Mouse (Mus musculus) brain, embryonic 14.5 days (tissue): ENCODE results near the gene Pip4k2a. TPM values are rescaled to one million over a fixed set of nuclear protein-coding genes. Genes with fewer than 3 reads are reported as not detected.

Experiments
- DNase-seq: peaks from one replicate; pipeline ENCODE4 v3.0.0-alpha.2; 2011; ENCODE audit warnings: low read depth
- CTCF ChIP-seq: fragments of 200-500 bp; IDR thresholded peaks from 2 replicates; pipeline ENCODE4 v1.5.1; 2012; ENCODE audit warnings: inconsistent platforms, mild to moderate bottlenecking, moderate library complexity, borderline replicate concordance; ENCODE audit not compliant: insufficient read depth, insufficient read length; ENCODE audit errors: extremely low read depth
- POLR2A ChIP-seq: fragments of 200-500 bp; IDR thresholded peaks from 2 replicates; pipeline ENCODE4 v1.6.1; 2012; ENCODE audit warnings: mild to moderate bottlenecking, inconsistent platforms, borderline replicate concordance; ENCODE audit not compliant: poor library complexity, insufficient read depth, insufficient read length, severe bottlenecking; ENCODE audit errors: extremely low read depth
- polyA plus RNA-seq: library from polyadenylated mRNA; depleted of rRNA; stranded (reverse); fragments of >200 nt; gene quantifications from 2 replicates; pipeline ENCODE4 v1.2.3, GENCODE M21; 2012

Gene Pip4k2a
- polyA plus RNA-seq, 1 experiment: 17.9 TPM

DNA sequence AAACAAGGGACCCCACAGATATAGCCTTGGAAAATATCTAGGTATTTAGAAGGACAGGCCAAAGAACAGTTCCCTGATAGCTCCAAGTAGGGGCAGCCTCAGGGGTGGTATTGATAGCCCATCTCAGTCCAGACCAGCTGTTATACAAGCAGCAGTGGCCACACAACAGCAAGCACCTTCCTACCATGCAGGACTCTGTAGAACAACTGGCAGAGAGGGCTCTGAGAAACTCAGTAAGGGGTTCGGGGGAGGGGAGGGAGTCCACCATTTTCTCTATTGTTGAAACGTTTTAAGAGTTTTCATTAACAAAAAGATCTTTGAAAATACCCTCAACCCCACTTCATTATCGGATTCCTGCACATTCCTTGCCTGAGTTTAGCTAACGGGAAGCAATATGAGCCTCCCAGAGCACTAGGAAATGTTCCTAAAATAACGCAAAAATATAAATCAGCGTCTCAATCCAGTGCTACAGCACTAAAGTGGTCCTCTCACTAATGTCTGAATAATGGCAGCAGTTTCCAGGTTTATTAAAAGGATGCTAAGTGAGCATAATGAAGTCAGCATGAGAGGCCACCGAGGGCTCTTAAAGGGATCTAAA is 37.5 kb downstream of the Pip4k2a start:
- no peak for TF ChIP-seq POLR2A
- no peak for TF ChIP-seq CTCF
- no peak for DNase-seq

DNA sequence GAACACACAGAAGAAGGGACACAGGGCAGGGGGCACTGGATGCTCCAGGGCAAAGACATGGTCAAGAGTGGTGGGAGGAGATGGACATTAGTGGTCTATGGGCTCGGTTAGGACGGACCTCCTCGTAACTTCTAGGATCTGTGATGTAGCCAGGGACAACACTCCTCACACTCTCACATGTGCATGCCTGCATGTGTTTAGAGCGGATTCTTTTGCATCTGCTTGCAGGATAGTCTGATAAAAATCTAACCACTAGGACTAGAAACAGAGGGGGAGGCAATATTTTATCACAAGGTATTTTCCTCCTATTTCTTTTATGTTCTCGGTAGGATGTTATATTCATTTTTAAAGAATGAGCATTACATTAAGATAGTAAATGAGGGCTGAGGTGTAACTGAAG is 38.4 kb downstream of the Pip4k2a start:
- TF ChIP-seq CTCF (no peak), POLR2A (no peak)
- no peak for DNase-seq

DNA sequence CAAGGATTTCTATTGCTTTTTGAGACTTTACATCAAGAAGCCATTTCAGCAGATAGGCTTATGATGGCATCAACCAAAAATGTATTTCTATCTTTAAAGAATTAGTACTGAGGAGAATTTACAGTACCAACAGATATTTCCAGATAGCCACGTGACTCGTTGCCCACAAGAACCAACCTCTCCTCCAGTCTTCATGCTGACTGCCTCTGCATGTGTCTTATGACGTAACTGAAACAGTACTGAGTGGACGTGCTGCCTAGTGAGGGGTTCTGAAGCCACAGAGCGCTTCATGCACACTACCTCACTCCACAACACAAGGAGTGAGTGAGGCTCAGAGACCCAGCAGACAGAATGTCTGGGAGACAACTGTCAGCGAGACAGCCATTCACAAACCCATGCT is 38.9 kb downstream of the Pip4k2a start:
- TF ChIP-seq CTCF: no peak
- no peak for TF ChIP-seq POLR2A
- no peak for DNase-seq

DNA sequence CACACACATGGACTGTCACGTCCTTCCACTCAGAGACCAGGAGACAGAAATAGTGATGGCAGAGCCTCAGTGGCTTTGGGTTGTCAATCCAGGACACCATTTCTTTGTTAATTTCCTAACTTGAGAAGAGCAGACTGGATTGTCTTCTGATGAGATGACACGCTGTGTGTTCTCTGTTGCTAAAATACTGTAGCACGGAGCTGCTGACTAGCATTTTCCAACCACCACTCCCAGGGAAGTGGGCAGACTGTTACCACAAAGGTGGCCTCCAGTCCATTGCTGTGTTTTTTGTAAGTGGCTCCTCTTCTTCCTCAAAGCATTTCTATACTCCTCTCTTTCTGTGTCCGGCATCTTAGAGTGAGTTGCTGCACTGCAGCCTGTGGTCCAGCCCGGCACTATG is 39.4 kb downstream of the Pip4k2a start:
- no peak for DNase-seq
- TF ChIP-seq CTCF: no peak

DNA sequence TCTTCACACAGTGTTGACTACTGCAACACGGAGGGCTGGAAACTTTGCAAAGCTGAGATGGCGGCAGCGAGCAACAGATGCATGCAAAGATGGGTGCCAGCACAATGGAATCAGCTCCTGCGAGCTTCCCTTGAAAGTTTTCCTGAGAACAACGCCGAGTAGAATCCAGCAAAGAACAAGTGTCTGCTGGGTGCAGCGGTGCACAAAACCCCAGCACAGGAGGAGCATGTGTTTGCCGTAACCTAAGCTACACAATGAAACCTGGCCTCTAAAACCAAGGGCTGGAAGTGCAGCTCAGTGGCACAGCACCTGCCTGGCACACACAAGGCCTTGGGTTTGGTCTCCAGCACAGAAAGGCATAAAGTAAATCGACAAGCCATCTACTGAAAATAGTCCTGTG is 39.9 kb downstream of the Pip4k2a start:
- DNase-seq: no peak
- TF ChIP-seq CTCF (no peak), POLR2A (no peak)

DNA sequence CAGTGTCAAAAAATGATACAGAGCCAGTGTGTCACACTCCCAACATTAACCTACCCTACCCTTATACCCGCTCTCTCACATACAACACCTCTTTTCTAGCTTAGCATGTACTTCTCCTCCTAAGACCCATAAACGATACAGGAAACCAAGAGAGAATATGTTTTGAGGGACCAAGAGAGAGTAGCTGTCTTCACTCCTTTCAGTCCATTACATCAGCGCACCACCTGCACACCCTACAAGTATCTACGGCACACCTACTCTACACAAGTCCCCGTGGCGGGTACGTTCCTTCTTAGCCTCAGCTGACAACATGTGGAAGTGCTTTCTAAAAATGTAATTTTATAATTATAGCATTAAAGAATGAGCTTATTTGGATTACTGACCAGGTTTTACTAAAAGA is 40.5 kb downstream of the Pip4k2a start:
- no peak for TF ChIP-seq POLR2A
- no peak for DNase-seq

DNA sequence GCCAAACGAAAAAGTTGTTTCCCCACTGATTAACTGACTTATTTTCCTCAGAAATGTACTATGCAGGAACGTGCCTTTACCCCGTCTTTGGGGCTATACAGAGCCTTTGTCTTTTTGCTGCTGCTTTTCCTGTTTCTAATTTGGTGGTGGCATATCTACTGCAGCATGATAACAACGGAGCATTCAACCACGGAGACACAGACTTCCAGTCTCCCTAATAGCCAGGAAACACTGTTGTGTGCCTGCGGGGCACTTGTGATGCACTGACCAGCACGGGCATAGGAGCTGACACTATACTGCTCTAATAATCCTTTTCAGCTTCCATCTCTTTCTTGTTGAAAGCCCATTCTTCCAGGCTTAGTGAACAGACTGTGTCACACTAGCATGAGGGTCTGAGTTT is 41.0 kb downstream of the Pip4k2a start:
- no peak for DNase-seq
- TF ChIP-seq CTCF (no peak), POLR2A (no peak)

DNA sequence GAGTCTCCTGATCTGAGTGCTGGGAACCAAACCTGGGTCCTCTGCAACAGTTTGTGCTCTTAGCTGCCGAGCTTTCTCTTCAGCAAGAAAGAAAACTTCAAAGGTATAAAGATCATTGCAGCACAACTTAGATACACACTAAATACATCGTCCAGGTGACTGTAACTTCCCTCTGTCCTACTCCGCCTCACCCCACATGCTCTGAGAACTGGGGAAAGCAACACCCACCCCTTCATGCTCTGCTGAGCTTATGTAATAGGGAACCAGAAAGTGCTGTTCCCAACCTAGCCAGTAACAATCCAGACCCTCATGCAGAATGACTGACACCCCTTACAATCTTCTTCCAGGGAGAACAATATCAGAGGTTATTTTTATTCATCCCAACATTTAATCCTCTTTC is 41.5 kb downstream of the Pip4k2a start:
- DNase-seq: no peak
- TF ChIP-seq POLR2A (no peak), CTCF (no peak)

DNA sequence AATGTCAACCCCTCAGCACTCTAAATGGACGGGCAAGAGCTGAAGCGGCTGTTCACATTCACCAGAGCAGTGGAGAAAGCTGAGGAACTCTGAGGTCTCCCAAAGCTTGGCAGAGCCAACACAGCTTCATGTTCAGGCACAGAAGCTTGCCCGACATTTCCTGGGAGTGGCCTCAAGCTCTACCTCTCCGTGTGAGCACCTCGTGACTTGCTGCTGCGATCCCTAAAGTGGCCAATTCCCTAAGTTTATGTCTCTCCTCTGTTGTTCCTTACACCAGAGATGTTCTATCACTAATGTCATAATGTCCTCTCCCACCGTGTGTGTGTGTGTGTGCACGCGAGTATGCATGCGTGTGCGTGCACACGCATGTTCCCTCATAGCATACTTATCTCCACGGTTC is 42.3 kb downstream of the Pip4k2a start:
- no peak for DNase-seq

DNA sequence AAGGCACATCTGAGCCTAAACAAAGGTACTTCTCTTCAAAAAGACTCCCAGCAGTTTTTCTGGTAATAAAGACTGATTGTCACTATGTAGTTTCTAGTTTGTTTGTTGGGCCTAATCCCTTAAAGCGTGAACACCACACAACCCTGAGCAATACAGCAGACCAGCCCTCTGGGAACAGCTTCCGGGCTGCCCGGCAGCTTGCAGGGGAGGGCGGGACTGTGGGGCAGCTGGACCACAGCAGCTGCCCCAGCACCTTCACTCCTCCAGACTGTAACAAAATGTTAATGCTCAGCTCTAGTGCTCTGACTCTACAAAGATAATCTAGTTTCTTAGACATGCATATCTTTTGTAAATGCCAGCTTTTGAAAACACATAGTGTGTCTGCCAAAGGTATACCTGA is 42.9 kb downstream of the Pip4k2a start:
- DNase-seq: no peak
- no peak for TF ChIP-seq POLR2A
- TF ChIP-seq CTCF: no peak

More for the DNA sequence above, 42.3 kb downstream of the Pip4k2a start:
- no peak for TF ChIP-seq POLR2A
- no peak for TF ChIP-seq CTCF

DNA sequence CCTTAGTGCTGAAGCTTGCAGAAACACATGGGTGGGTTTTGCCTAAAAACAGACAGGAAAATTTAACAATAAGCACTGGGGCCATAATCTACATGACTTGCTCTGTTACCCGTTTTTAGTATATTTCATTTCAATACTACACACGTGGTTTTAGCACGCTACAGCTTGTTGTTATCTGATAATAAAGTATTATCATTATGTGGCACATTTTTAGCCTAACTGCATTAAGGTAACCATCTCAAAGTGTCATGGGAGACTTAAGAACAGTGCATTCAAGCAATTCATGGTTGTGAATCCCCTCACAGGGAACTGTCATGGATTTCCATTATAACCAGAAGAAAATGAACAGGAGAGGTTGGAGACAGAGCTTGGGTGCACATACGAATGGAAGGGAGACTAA is 43.5 kb downstream of the Pip4k2a start:
- no peak for DNase-seq
- TF ChIP-seq CTCF (no peak), POLR2A (no peak)

DNA sequence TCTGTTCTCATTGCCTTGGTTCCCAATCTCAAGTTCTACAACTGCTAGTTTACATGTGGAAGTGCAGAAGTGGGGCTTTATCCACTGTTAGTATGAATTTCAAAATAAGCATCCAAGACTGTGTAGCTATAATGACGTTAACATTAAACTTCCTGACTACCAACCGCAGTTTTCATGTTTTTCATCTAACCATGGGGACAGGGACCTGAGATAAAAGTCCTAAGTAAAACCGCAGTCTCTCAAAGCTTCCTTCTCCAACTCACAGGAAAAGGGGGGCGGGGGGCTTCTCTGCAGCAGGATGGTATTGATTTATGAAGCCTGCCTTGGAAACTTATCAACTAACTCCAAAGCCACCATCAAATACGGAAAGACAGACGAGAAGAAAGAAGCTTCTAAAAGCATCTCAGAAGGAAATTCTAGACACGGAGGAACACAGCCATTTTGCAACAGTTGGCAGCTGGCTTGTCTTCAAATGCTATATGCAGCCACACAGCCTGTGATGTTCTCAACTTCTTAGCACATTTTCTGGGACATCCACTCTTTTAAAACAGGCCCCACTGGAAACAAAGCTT is 45.7 kb downstream of the Pip4k2a start:
- TF ChIP-seq CTCF: no peak
- no peak for TF ChIP-seq POLR2A
- DNase-seq: no peak
